Mouse (Mus musculus): ENCODE measurements at regions not wholly inside any gene's neighbourhood (a gene's known extent, or its start where the extent isn't known, plus 50 kb on each side); places are given as distances from the start of the nearest gene placed in this dataset.

GRCm38 (mm10) chr3:123754011-123754610 is 63.5 kb upstream of the Ndst3 start:
- H3K27ac ChIP-seq (ENCODE audit: low read length) = no peak overlapping the region
- no peaks in the 10 kb centered on the region for H3K4me1 ChIP-seq (replicated peaks; ENCODE audit: control insufficient read depth, insufficient read depth, low read length)
- H3K4me3 ChIP-seq (ENCODE audit: low read length) = no peak overlapping the region
- H3K4me2 ChIP-seq (ENCODE audit: low read depth, low read length) = no peak overlapping the region
- 40% methylated on average over 7 of the region's 7 CpGs for WGBS
- ATAC-seq (ENCODE audit: low read depth) = no peak
- H3K36me3 ChIP-seq (ENCODE audit: control insufficient read depth, insufficient read depth, low read length) = no peaks in the 10 kb centered on the region
- no peaks in the 10 kb centered on the region for H3K27me3 ChIP-seq (ENCODE audit: control insufficient read depth, insufficient read depth, low read depth, low read length)
- H3K9ac ChIP-seq (ENCODE audit: low read length) = no peak overlapping the region
- no peaks in the 10 kb centered on the region for H3K9me3 ChIP-seq (ENCODE audit: control insufficient read depth, low read length)

- no peaks in the 10 kb centered on the region for H3K9me3 ChIP-seq (ENCODE audit: control insufficient read depth, low read length)
- no peaks in the 10 kb centered on the region for H3K36me3 ChIP-seq (ENCODE audit: control insufficient read depth, insufficient read depth, low read length)
- H3K4me1 ChIP-seq (replicated peaks; ENCODE audit: control insufficient read depth, insufficient read depth, low read length) = no peaks in the 10 kb centered on the region
- ATAC-seq (ENCODE audit: low read depth) = no peak
- H3K9ac ChIP-seq (ENCODE audit: low read length) = no peak overlapping the region
- H3K27me3 ChIP-seq (ENCODE audit: control insufficient read depth, insufficient read depth, low read depth, low read length) = no peaks in the 10 kb centered on the region
- H3K4me3 ChIP-seq (ENCODE audit: low read length) = no peak overlapping the region
- no peak overlapping the region for H3K4me2 ChIP-seq (ENCODE audit: low read depth, low read length)
- no peak overlapping the region for H3K27ac ChIP-seq (ENCODE audit: low read length)
- 74% methylated on average over 1 of the region's 1 CpGs for WGBS
Observed at GRCm38 (mm10) chr3:123754927-123755326, 64.3 kb upstream of the Ndst3 start.

- no peaks in the 10 kb centered on the region for H3K27me3 ChIP-seq (ENCODE audit: control insufficient read depth, insufficient read depth, low read depth, low read length)
- no peaks in the 10 kb centered on the region for H3K36me3 ChIP-seq (ENCODE audit: control insufficient read depth, insufficient read depth, low read length)
- WGBS = 55% methylated on average over 3 of the region's 3 CpGs
- ATAC-seq (ENCODE audit: low read depth) = peak; percentile 51; the same call in 1 of the 2 replicates
- H3K4me3 ChIP-seq (ENCODE audit: low read length) = no peak overlapping the region
- no peaks in the 10 kb centered on the region for H3K4me1 ChIP-seq (replicated peaks; ENCODE audit: control insufficient read depth, insufficient read depth, low read length)
- no peak overlapping the region for H3K9ac ChIP-seq (ENCODE audit: low read length)
- H3K9me3 ChIP-seq (ENCODE audit: control insufficient read depth, low read length) = no peaks in the 10 kb centered on the region
- H3K27ac ChIP-seq (ENCODE audit: low read length) = no peak overlapping the region
- H3K4me2 ChIP-seq (ENCODE audit: low read depth, low read length) = no peak overlapping the region
Observed at GRCm38 (mm10) chr3:123765911-123766556, 75.4 kb upstream of the Ndst3 start.

- ATAC-seq (ENCODE audit: low read depth) = 0 out of 2 replicates have a peak, but pooled peaks have one; percentile 52
- H3K27me3 ChIP-seq (ENCODE audit: control insufficient read depth, insufficient read depth, low read depth, low read length) = no peaks in the 10 kb centered on the region
- no peak overlapping the region for H3K27ac ChIP-seq (ENCODE audit: low read length)
- no peak overlapping the region for H3K9ac ChIP-seq (ENCODE audit: low read length)
- no peak overlapping the region for H3K4me3 ChIP-seq (ENCODE audit: low read length)
- H3K9me3 ChIP-seq (ENCODE audit: control insufficient read depth, low read length) = no peaks in the 10 kb centered on the region
- no peak overlapping the region for H3K4me2 ChIP-seq (ENCODE audit: low read depth, low read length)
- 44% methylated on average over 6 of the region's 6 CpGs for WGBS
- no peaks in the 10 kb centered on the region for H3K36me3 ChIP-seq (ENCODE audit: control insufficient read depth, insufficient read depth, low read length)
- H3K4me1 ChIP-seq (replicated peaks; ENCODE audit: control insufficient read depth, insufficient read depth, low read length) = no peaks in the 10 kb centered on the region
Observed at GRCm38 (mm10) chr3:123766557-123766913, 75.9 kb upstream of the Ndst3 start.

GRCm38 (mm10) chr3:123780507-123780906 is 89.9 kb upstream of the Ndst3 start:
- Histone ChIP-seq H3K9ac (ENCODE audit: low read length) (no peak overlapping the region), H3K9me3 (ENCODE audit: control insufficient read depth, low read length) (no peaks in the 10 kb centered on the region), H3K4me2 (ENCODE audit: low read depth, low read length) (no peak overlapping the region), H3K4me3 (ENCODE audit: low read length) (no peak overlapping the region), H3K27ac (ENCODE audit: low read length) (no peak overlapping the region), H3K27me3 (ENCODE audit: control insufficient read depth, insufficient read depth, low read depth, low read length) (no peaks in the 10 kb centered on the region), H3K4me1 (replicated peaks; ENCODE audit: control insufficient read depth, insufficient read depth, low read length) (no peaks in the 10 kb centered on the region), H3K36me3 (ENCODE audit: control insufficient read depth, insufficient read depth, low read length) (no peaks in the 10 kb centered on the region)
- ATAC-seq (ENCODE audit: low read depth) = no peak

GRCm38 (mm10) chr3:123781581-123781980 is 90.9 kb upstream of the Ndst3 start:
- H3K4me2 ChIP-seq (ENCODE audit: low read depth, low read length) = no peak overlapping the region
- H3K4me3 ChIP-seq (ENCODE audit: low read length) = no peak overlapping the region
- WGBS = 60% methylated on average over 1 of the region's 1 CpGs
- no peaks in the 10 kb centered on the region for H3K4me1 ChIP-seq (replicated peaks; ENCODE audit: control insufficient read depth, insufficient read depth, low read length)
- ATAC-seq (ENCODE audit: low read depth) = no peak
- no peak overlapping the region for H3K27ac ChIP-seq (ENCODE audit: low read length)
- H3K9ac ChIP-seq (ENCODE audit: low read length) = no peak overlapping the region
- no peaks in the 10 kb centered on the region for H3K9me3 ChIP-seq (ENCODE audit: control insufficient read depth, low read length)
- H3K27me3 ChIP-seq (ENCODE audit: control insufficient read depth, insufficient read depth, low read depth, low read length) = no peaks in the 10 kb centered on the region
- H3K36me3 ChIP-seq (ENCODE audit: control insufficient read depth, insufficient read depth, low read length) = no peaks in the 10 kb centered on the region

GRCm38 (mm10) chr3:123784127-123784526 is 93.5 kb upstream of the Ndst3 start:
- no peak overlapping the region for H3K4me2 ChIP-seq (ENCODE audit: low read depth, low read length)

GRCm38 (mm10) chr3:123794011-123794410 is 103.4 kb upstream of the Ndst3 start:
- Histone ChIP-seq H3K4me2 (ENCODE audit: low read depth, low read length) (no peak overlapping the region), H3K4me1 (replicated peaks; ENCODE audit: control insufficient read depth, insufficient read depth, low read length) (no peaks in the 10 kb centered on the region), H3K27me3 (ENCODE audit: control insufficient read depth, insufficient read depth, low read depth, low read length) (no peaks in the 10 kb centered on the region), H3K9ac (ENCODE audit: low read length) (no peak overlapping the region), H3K36me3 (ENCODE audit: control insufficient read depth, insufficient read depth, low read length) (no peaks in the 10 kb centered on the region), H3K4me3 (ENCODE audit: low read length) (no peak overlapping the region), H3K27ac (ENCODE audit: low read length) (no peak overlapping the region), H3K9me3 (ENCODE audit: control insufficient read depth, low read length) (no peaks in the 10 kb centered on the region)
- 83% methylated on average over 1 of the region's 1 CpGs for WGBS
- ATAC-seq (ENCODE audit: low read depth) = no peak

More at GRCm38 (mm10) chr3:123784127-123784526, 93.5 kb upstream of the Ndst3 start:
- Histone ChIP-seq H3K9me3 (ENCODE audit: control insufficient read depth, low read length) (no peaks in the 10 kb centered on the region), H3K27ac (ENCODE audit: low read length) (no peak overlapping the region), H3K4me1 (replicated peaks; ENCODE audit: control insufficient read depth, insufficient read depth, low read length) (no peaks in the 10 kb centered on the region), H3K36me3 (ENCODE audit: control insufficient read depth, insufficient read depth, low read length) (no peaks in the 10 kb centered on the region), H3K27me3 (ENCODE audit: control insufficient read depth, insufficient read depth, low read depth, low read length) (no peaks in the 10 kb centered on the region), H3K9ac (ENCODE audit: low read length) (no peak overlapping the region), H3K4me3 (ENCODE audit: low read length) (no peak overlapping the region)
- ATAC-seq (ENCODE audit: low read depth) = no peak
- WGBS = 57% methylated on average over 1 of the region's 1 CpGs

- H3K4me3 ChIP-seq (ENCODE audit: low read length) = no peak overlapping the region
- no peaks in the 10 kb centered on the region for H3K9me3 ChIP-seq (ENCODE audit: control insufficient read depth, low read length)
- 80% methylated on average over 3 of the region's 3 CpGs for WGBS
- no peak overlapping the region for H3K4me2 ChIP-seq (ENCODE audit: low read depth, low read length)
- no peak overlapping the region for H3K27ac ChIP-seq (ENCODE audit: low read length)
- ATAC-seq (ENCODE audit: low read depth) = no peak
- no peaks in the 10 kb centered on the region for H3K27me3 ChIP-seq (ENCODE audit: control insufficient read depth, insufficient read depth, low read depth, low read length)
- no peak overlapping the region for H3K9ac ChIP-seq (ENCODE audit: low read length)
- H3K4me1 ChIP-seq (replicated peaks; ENCODE audit: control insufficient read depth, insufficient read depth, low read length) = no peaks in the 10 kb centered on the region
- H3K36me3 ChIP-seq (ENCODE audit: control insufficient read depth, insufficient read depth, low read length) = no peaks in the 10 kb centered on the region
Observed at GRCm38 (mm10) chr3:123805338-123805737, 114.7 kb upstream of the Ndst3 start.
